Mouse (Mus musculus): ENCODE data around the gene Wfdc3.

DNA sequence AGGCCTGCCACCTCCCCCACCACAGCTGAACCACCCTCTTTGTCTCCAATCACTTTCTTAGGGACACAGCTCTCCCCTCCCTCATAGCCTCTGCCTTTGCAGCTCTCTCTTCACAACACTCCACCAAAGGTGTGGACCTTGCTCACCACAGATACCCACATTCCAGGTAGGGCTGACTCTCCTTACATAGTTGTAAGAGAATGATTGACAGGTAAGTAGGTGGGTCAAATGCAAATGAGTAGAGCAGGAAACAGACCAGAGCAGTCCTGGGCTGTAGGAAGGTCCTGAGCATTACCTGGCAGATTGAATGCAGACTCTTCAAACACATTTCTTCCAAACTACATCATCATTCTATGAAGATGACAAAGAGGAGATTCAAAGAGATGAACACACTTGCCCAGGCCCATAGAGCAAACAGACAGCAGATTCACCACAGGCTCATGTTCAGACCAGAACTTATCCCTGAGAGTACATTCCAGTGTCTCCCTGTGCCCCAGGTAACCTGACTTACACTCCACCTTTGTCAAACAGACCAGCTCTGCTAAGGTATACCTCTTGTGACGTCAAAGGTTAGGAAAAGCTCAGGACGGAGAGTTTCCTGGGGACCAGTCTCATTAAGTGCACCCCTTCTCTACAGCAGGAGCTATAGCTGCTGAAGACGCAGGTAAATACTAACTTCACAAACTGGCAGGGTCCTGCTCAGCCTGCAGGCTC is 8.2 kb downstream of the Wfdc3 start:
- TF ChIP-seq GATA1 (IDR thresholded peaks at IDR 0.05; ENCODE audit: borderline replicate concordance, low read length) (no peak), FLI1 (IDR thresholded peaks at IDR 0.05; ENCODE audit: low read length) (no peak)

Measured in megakaryocyte, embryonic 14.5 days (primary cell).